Mouse (Mus musculus): ENCODE measurements around the gene Unc79.

The Unc79 gene

GRCm38 (mm10) chr12:103129395-103130248 is 181.0 kb downstream of the Unc79 start:
- DNase-seq, result no peak

- DNase-seq, result no peak
These were observed 182.8 kb downstream of the Unc79 start for GRCm38 (mm10) chr12:103131419-103131818.

GRCm38 (mm10) chr12:103142550-103143010 is 193.9 kb downstream of the Unc79 start:
- peak; percentile 21 to 25 for DNase-seq

- peak; percentile 23 to 57 for DNase-seq
These were observed 195.3 kb downstream of the Unc79 start for GRCm38 (mm10) chr12:103143798-103144565.

GRCm38 (mm10) chr12:103150247-103150646 is 201.6 kb downstream of the Unc79 start:
- no peak for DNase-seq

GRCm38 (mm10) chr12:103154927-103155326 is 206.3 kb downstream of the Unc79 start:
- DNase-seq, result no peak

GRCm38 (mm10) chr12:103155406-103155805 is 206.7 kb downstream of the Unc79 start:
- no peak for DNase-seq

- DNase-seq, result no peak
These were observed 208.7 kb downstream of the Unc79 start for GRCm38 (mm10) chr12:103157129-103157910.

GRCm38 (mm10) chr12:103159016-103159415 is 210.4 kb downstream of the Unc79 start:
- no peak for DNase-seq

- DNase-seq, result no peak
These were observed 212.1 kb downstream of the Unc79 start for GRCm38 (mm10) chr12:103160721-103161120.

- DNase-seq, result no peak
These were observed 214.9 kb downstream of the Unc79 start for GRCm38 (mm10) chr12:103163596-103163995.

GRCm38 (mm10) chr12:103164101-103165030 is 215.7 kb downstream of the Unc79 start:
- no peak for DNase-seq

- DNase-seq, result no peak
These were observed 220.2 kb downstream of the Unc79 start for GRCm38 (mm10) chr12:103168892-103169291.

GRCm38 (mm10) chr12:103183057-103183456 is 234.4 kb downstream of the Unc79 start:
- DNase-seq, result no peak

GRCm38 (mm10) chr12:103187020-103187419 is 238.4 kb downstream of the Unc79 start:
- DNase-seq, result no peak

GRCm38 (mm10) chr12:103188223-103188622 is 239.6 kb downstream of the Unc79 start:
- DNase-seq, result no peak

GRCm38 (mm10) chr12:103189771-103190170 is 241.1 kb downstream of the Unc79 start:
- DNase-seq, result peak; percentile 39 to 49

GRCm38 (mm10) chr12:103192996-103193395 is 244.3 kb downstream of the Unc79 start:
- DNase-seq, result no peak

- DNase-seq, result no peak
These were observed 254.2 kb downstream of the Unc79 start for GRCm38 (mm10) chr12:103202592-103203544.

GRCm38 (mm10) chr12:103205561-103205960 is 256.9 kb downstream of the Unc79 start:
- DNase-seq, result peak; percentile 45 to 60

GRCm38 (mm10) chr12:103209581-103209980 is 260.9 kb downstream of the Unc79 start:
- DNase-seq, result no peak
